Mouse (Mus musculus) stomach, postnatal 0 days (tissue): ENCODE data around the gene Zfp871.

Experiments used
- CTCF ChIP-seq: IDR thresholded peaks from 2 replicates; pipeline ENCODE4 v1.5.1; 2016; ENCODE audit warnings: antibody characterized with exemption, low read depth, mild to moderate bottlenecking, moderate library complexity
- EP300 ChIP-seq: optimal IDR thresholded peaks from 2 replicates; pipeline ENCODE3; 2016; ENCODE audit warnings: antibody characterized with exemption

- TF ChIP-seq CTCF (no peak), EP300 (no peak)
Measured at GRCm38 (mm10) chr17:32809544-32810374, 21.7 kb upstream of the Zfp871 start, which contains the start of gene Zfp811.
